Mouse (Mus musculus) cerebellum, adult 11 months (tissue): Measurements from ENCODE around the gene Polr2g.

Source experiments
- DNase-seq: peaks from one replicate; pipeline ENCODE4 v3.0.0; 2022

Gene Polr2g

GRCm38 (mm10) chr19:8756635-8757387 lies 41.6 kb downstream of the Polr2g start, which contains the start of gene Nxf1:
Gene Nxf1, plus strand, starts transcription at chr19:8757073.
- DNase-seq = peak; percentile 89

- no peak for DNase-seq
These were observed 42.7 kb downstream of the Polr2g start for GRCm38 (mm10) chr19:8755652-8756051.

- no peak for DNase-seq
These were observed 51.0 kb downstream of the Polr2g start for GRCm38 (mm10) chr19:8747368-8747767.

GRCm38 (mm10) chr19:8745382-8745781 lies 53.0 kb downstream of the Polr2g start:
- no peak for DNase-seq
